Mouse (Mus musculus) heart, postnatal 0 days (tissue): Measurements from ENCODE around the gene Mdga1.

Experiments used
- CTCF ChIP-seq: IDR thresholded peaks from 2 replicates; pipeline ENCODE4 v1.5.1; 2016; ENCODE audit warnings: antibody characterized with exemption, control low read depth, low read depth
- EP300 ChIP-seq: IDR thresholded peaks from 2 replicates; pipeline ENCODE4 v1.6.1; 2016; ENCODE audit warnings: antibody characterized with exemption, low read depth

DNA sequence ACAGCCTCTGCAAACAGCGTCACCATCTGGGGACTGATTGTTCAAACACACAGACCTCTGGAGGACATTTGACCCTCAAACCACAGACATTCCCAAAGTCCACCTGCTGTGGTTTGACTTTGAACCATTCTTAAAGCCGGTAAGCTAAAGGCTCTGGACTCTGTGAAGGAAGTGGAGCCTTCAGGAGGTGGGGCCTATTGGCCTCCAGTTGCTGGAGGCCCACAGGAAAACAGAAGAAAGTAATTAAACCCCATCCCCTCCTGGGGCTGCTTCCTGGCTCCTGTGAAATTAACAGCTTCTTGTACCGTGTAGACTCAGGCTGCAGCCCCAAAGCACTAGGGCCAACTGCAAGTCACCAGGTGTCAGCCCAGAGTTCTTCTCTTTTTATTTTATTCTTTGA, 52.9 kb downstream of the Mdga1 start:
- TF ChIP-seq CTCF (no peak), EP300 (no peak)
